Mouse (Mus musculus) mature B cell (primary cell): ENCODE measurements around the gene Kmt2d.

ENCODE experiments used
- in situ Hi-C: fragments of 300-500 bp; cut with MboI; formaldehyde crosslinking; loops from 2 replicates; pipeline ENCODE4 v1.14.3; 2019

Kmt2d gene

DNA sequence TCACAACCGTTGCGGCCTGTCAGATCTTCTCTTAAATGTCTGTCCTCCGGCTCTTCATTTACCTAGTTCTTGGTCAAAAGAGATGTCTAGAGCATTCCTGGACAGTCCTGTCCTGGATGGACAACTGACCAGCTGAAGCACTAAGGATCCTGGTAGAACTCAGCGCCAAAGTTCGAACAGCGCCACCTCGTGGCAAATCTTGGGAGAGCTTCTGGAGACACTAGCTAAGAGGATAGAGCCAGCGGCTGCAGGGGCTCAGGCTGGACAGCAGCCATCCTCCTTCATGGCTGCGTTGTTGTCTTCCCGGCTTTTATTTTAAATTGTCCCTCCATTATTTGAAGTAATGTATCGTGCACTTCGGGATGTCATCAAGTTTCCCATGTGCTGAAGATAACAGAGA, 71.6 kb downstream of the Kmt2d start:
- in situ Hi-C loops = no loop called here

- in situ Hi-C loops = no loop called here
Observed at GRCm38 (mm10) chr15:98798903-98799302, 72.1 kb downstream of the Kmt2d start.

DNA sequence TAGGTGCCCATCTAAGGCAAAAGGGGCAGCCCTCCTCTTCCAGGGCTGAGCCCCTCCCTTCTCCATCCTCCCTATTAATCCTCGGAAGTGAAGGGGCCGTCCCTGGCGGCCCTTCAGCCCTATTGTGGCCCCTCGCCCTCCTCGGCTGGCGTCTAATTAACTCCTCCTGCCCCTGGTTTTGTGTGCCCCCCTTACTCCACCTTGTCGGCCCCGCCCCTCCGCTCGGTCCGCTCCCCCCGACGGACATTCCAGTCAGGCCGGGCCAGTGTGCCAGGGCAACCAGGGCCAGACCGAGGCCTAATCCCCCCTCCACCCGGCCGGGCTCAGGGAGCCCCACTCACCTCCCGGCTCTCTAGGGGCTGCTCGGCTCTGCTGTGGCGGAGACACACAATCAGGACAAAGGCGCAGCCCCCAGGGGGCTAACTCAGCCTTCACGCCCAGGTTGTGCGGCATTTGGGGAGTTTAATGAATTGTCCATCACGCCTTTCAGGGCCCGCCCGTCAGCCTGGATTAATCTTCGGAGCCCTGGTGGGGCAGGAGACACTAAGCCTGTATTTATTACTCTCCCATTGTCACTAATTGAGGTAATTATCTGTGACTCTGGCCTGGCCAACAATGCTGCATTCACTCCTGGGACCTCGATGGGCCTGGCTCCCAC, 73.0 kb downstream of the Kmt2d start:
- in situ Hi-C loops = no loop called here

GRCm38 (mm10) chr15:98796803-98797595, 74.0 kb downstream of the Kmt2d start:
- in situ Hi-C loops = no loop called here

- in situ Hi-C loops = no loop called here
Observed at GRCm38 (mm10) chr15:98793141-98793698, 77.8 kb downstream of the Kmt2d start.

GRCm38 (mm10) chr15:98792233-98793020, 78.6 kb downstream of the Kmt2d start:
- in situ Hi-C loops = no loop called here

- in situ Hi-C loops = no loop called here
Observed at GRCm38 (mm10) chr15:98791771-98792170, 79.2 kb downstream of the Kmt2d start.

- in situ Hi-C loops = no loop called here
Observed at GRCm38 (mm10) chr15:98791221-98791620, 79.8 kb downstream of the Kmt2d start.

DNA sequence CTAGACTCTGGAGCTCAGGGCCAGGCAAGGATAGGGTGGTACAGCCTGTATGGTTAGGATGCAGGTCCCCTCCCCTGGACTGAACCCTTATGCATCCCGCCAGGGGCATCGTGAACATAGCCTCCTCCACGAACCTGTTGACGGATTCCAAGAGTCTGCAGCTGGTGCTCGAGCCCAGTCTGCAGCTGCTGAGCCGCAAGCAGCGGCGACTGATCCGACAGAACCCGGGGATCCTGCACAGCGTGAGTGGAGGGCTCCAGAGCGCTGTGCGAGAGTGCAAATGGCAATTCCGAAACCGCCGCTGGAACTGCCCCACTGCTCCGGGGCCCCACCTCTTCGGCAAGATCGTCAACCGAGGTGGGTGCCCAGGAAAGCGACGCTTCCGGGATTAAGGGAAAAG, 80.2 kb downstream of the Kmt2d start:
- in situ Hi-C loops = no loop called here

DNA sequence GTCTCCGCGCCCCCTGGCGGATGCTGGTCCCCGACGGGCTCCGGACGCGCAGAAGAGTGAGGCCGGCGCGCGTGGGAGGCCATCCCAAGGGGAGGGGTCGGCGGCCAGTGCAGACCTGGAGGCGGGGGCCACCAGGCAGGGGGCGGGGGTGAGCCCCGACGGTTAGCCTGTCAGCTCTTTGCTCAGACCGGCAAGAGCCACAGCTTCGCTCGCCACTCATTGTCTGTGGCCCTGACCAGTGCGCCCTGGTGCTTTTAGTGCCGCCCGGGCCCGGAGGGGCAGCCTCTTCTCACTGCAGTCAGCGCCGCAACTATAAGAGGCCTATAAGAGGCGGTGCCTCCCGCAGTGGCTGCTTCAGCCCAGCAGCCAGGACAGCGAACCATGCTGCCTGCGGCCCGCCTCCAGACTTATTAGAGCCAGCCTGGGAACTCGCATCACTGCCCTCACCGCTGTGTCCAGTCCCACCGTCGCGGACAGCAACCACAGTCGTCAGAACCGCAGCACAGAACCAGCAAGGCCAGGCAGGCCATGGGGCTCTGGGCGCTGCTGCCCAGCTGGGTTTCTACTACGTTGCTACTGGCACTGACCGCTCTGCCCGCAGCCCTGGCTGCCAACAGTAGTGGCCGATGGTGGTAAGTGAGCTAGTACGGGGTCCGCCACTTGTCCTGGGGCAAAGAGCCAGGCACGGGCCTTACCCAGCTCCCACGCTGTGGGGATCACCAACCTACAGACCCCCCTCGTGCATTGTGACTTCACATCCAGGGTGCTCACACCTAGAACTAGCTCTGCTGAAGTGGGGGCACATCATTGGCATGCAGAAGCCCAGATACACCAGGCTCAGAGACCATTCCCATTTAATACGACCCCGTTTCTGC, 81.1 kb downstream of the Kmt2d start, which contains the start of gene Wnt1:
Gene Wnt1 (plus strand): TSS at position 197 of the 875 bp plus-strand sequence.
- in situ Hi-C loops = no loop called here

GRCm38 (mm10) chr15:98788972-98789660, 81.9 kb downstream of the Kmt2d start:
- in situ Hi-C loops = no loop called here

DNA sequence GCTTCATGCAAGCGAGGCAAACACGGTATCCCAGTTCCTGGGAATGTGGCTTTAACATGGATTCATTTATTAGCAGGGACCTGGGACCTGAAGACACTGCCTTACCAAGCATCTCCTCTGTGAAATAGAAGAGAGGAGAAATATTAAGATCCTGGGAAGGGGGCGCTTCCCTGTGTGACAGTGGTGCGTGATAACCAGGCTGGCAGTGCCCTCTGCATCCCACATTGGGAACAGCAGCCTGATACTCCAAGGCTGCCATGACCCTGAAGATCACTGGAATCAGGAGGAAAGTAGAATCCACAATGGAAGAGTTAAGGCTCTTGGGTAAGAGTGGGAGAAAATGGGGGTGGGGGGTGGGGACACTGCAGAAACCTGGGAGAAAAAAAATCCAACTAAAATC, 83.1 kb downstream of the Kmt2d start:
- in situ Hi-C loops = no loop called here

GRCm38 (mm10) chr15:98785744-98786143, 85.3 kb downstream of the Kmt2d start:
- in situ Hi-C loops = no loop called here
